Mouse (Mus musculus): Measurements from ENCODE around the gene Bzw1.

- no peak for TF ChIP-seq CTCF (conservative IDR thresholded peaks at IDR 0.05; ENCODE audit: low read length)
- no peak for TF ChIP-seq POU5F1 (IDR thresholded peaks at IDR 0.05; ENCODE audit: borderline replicate concordance, low read length)
- no peak for TF ChIP-seq NANOG (IDR thresholded peaks at IDR 0.05; ENCODE audit: borderline replicate concordance, low read length)
Observed at GRCm38 (mm10) chr1:58444691-58445090, 52.0 kb downstream of the Bzw1 start.
